Mouse (Mus musculus) layer of hippocampus, adult 6 months (tissue): ENCODE results near the gene Kcna7. TPM values are rescaled to one million over a fixed set of nuclear protein-coding genes. Genes with fewer than 3 reads are reported as not detected.

Experiments
- long read RNA-seq, 2 experiments: library from polyadenylated mRNA; unstranded; transcript quantifications; one replicate each; pipeline ENCODE4 v2.0.0; 2019 to 2020
- microRNA-seq: library from miRNA; unstranded; fragments of <30 nt; microRNA quantifications from one replicate; pipeline ENCODE4 v1.2.0, GENCODE M21; 2020
- polyA plus RNA-seq: library from polyadenylated mRNA; unstranded; fragments of <200 nt; fragmentation: Nextera tagmentation; gene quantifications from 2 replicates; pipeline ENCODE4 v1.2.3, GENCODE M21; 2021

Kcna7 gene
- not detected in 2 replicates for polyA plus RNA-seq
- long read RNA-seq, experiment 1 = 0 reads
- long read RNA-seq, experiment 2 = 0 reads

GRCm38 (mm10) chr7:45405091-45406075, at the start of gene Kcna7:
Kcna7 (plus strand) TSS chr7:45405653.

GRCm38 (mm10) chr7:45366652-45367019, 38.8 kb upstream of the Kcna7 start, which contains the start of gene Ppfia3:
Ppfia3 (minus strand) TSS chr7:45367019.

GRCm38 (mm10) chr7:45370475-45371311, 34.8 kb upstream of the Kcna7 start, which contains the start of gene Lin7b:
Lin7b (minus strand) TSS chr7:45370583.

GRCm38 (mm10) chr7:45395578-45396336, 9.7 kb upstream of the Kcna7 start, which contains the start of gene Snrnp70:
Snrnp70 (minus strand) TSS chr7:45395742.

GRCm38 (mm10) chr7:45413113-45413863, 7.8 kb downstream of the Kcna7 start, which contains the start of gene Ntf5:
Ntf5 (plus strand) TSS chr7:45413695.

GRCm38 (mm10) chr7:45420615-45420919, 15.1 kb downstream of the Kcna7 start, which contains the start of gene Lhb:
Lhb (plus strand) TSS chr7:45420820.

GRCm38 (mm10) chr7:45434203-45435015, 29.0 kb downstream of the Kcna7 start, which contains the start of gene Gys1:
Gys1 (plus strand) TSS chr7:45434844.

GRCm38 (mm10) chr7:45437521-45438276, 32.2 kb downstream of the Kcna7 start, which contains the start of gene Ruvbl2:
Ruvbl2 (minus strand) TSS chr7:45438096.

Small RNAs within 50 kb of the gene (microRNA-seq; reads per million reads assigned to microRNA genes)
- gene Gm22133 = not detected

Other genes starting within 250 kb of the Kcna7 start
- gene Slc17a7, start 241.7 kb upstream of the Kcna7 start, polyA plus RNA-seq = 52.3 and 68.3 TPM in 2 replicates
- not detected in 2 replicates for gene Gfy, start 226.1 kb upstream of the Kcna7 start, polyA plus RNA-seq
- gene Pth2, start 224.7 kb upstream of the Kcna7 start, polyA plus RNA-seq = not detected in 2 replicates
- 1.2 and 1.4 TPM in 2 replicates for gene Ccdc155, start 200.8 kb upstream of the Kcna7 start, polyA plus RNA-seq
- 5.1 and 7.3 TPM in 2 replicates for gene Dkkl1, start 193.5 kb upstream of the Kcna7 start, polyA plus RNA-seq
- gene Tead2, start 189.9 kb upstream of the Kcna7 start, polyA plus RNA-seq = 0.51 and 0.59 TPM in 2 replicates
- gene Cd37, start 166.5 kb upstream of the Kcna7 start, polyA plus RNA-seq = 11.8 and 14.4 TPM in 2 replicates
- gene Slc6a16, start 164.6 kb upstream of the Kcna7 start, polyA plus RNA-seq = 1.1 and 1.2 TPM in 2 replicates
- not detected in 2 replicates for gene Slc6a21, start 128.1 kb upstream of the Kcna7 start, polyA plus RNA-seq
- 10.1 and 12.4 TPM in 2 replicates for gene Trpm4, start 71.9 kb upstream of the Kcna7 start, polyA plus RNA-seq
- not detected in 2 replicates for gene Hrc, start 70.4 kb upstream of the Kcna7 start, polyA plus RNA-seq
- gene Ppfia3, start 38.6 kb upstream of the Kcna7 start, polyA plus RNA-seq = 8.7 and 11.6 TPM in 2 replicates
- gene Lin7b, start 35.1 kb upstream of the Kcna7 start, polyA plus RNA-seq = 214 and 221 TPM in 2 replicates
- 32.6 and 45.3 TPM in 2 replicates for gene Snrnp70, start 9.9 kb upstream of the Kcna7 start, polyA plus RNA-seq
- 0.11 and 0.30 TPM in 2 replicates for gene Ntf5, start 8.0 kb downstream of the Kcna7 start, polyA plus RNA-seq
- gene Lhb, start 15.2 kb downstream of the Kcna7 start, polyA plus RNA-seq = 1.1 TPM in 1 of 2 replicates, not detected in the other
- gene Gys1, start 29.2 kb downstream of the Kcna7 start, polyA plus RNA-seq = 7.9 and 10.1 TPM in 2 replicates
- 50.0 and 53.1 TPM in 2 replicates for gene Ruvbl2, start 32.4 kb downstream of the Kcna7 start, polyA plus RNA-seq
- 1,695 and 1,748 TPM in 2 replicates for gene Ftl1, start 54.2 kb downstream of the Kcna7 start, polyA plus RNA-seq
- 86.7 and 94.4 TPM in 2 replicates for gene Bax, start 61.2 kb downstream of the Kcna7 start, polyA plus RNA-seq
- 0.13 and 0.14 TPM in 2 replicates for gene Tulp2, start 76.2 kb downstream of the Kcna7 start, polyA plus RNA-seq
- gene Gm45808, start 81.2 kb downstream of the Kcna7 start, polyA plus RNA-seq = not detected in 2 replicates
- 2.6 and 3.5 TPM in 2 replicates for gene Dhdh, start 83.2 kb downstream of the Kcna7 start, polyA plus RNA-seq
- 74.5 and 76.8 TPM in 2 replicates for gene Nucb1, start 104.8 kb downstream of the Kcna7 start, polyA plus RNA-seq
- 17.6 and 18.2 TPM in 2 replicates for gene Ppp1r15a, start 120.6 kb downstream of the Kcna7 start, polyA plus RNA-seq
- 0.67 and 1.7 TPM in 2 replicates for gene Plekha4, start 120.7 kb downstream of the Kcna7 start, polyA plus RNA-seq
- gene Hsd17b14, start 149.2 kb downstream of the Kcna7 start, polyA plus RNA-seq = 0.43 TPM in 1 of 2 replicates, not detected in the other
- gene Bcat2, start 164.5 kb downstream of the Kcna7 start, polyA plus RNA-seq = 7.0 and 8.5 TPM in 2 replicates
- gene Fgf21, start 209.8 kb downstream of the Kcna7 start, polyA plus RNA-seq = not detected in 2 replicates
- gene Fut1, start 211.6 kb downstream of the Kcna7 start, polyA plus RNA-seq = 0.08 TPM in 1 of 2 replicates, not detected in the other
- 0.09 TPM in 1 of 2 replicates, not detected in the other for gene Izumo1, start 216.2 kb downstream of the Kcna7 start, polyA plus RNA-seq
- 2.3 and 3.1 TPM in 2 replicates for gene Rasip1, start 221.8 kb downstream of the Kcna7 start, polyA plus RNA-seq
- gene Mamstr, start 234.3 kb downstream of the Kcna7 start, polyA plus RNA-seq = 1.1 and 1.2 TPM in 2 replicates